Mouse (Mus musculus): ENCODE measurements around the gene Cntfr. TPM values are rescaled to one million over a fixed set of nuclear protein-coding genes. Genes with fewer than 3 reads are reported as not detected.

Gene Cntfr
- total and polyA plus RNA-seq, 3 experiments, result 0.33 to 1.7 TPM; not detected in 1

GRCm38 (mm10) chr4:41609681-41610593 lies 87.0 kb downstream of the Cntfr start:
- Histone ChIP-seq H3K9me3 (replicated peaks) (no peaks in the 10 kb centered on the region), H3K4me3 (ENCODE audit: low read depth, low read length) (no peak overlapping the region), H3K27me3 (ENCODE audit: insufficient read depth, low read length) (peaks cover 6% of the 10 kb centered on the region; the same call in 1 of the 2 replicates), H3K4me1 (ENCODE audit: insufficient read depth, low read depth, low read length) (no peaks in the 10 kb centered on the region), H3K36me3 (replicated peaks) (no peaks in the 10 kb centered on the region)
- no peak for ATAC-seq (ENCODE audit: extremely low read depth, insufficient number of reproducible peaks, low FRiP score, poor library complexity, severe bottlenecking)
- TF ChIP-seq GATA1 (IDR thresholded peaks at IDR 0.05; ENCODE audit: borderline replicate concordance, low read length) (no peak), POLR2AphosphoS5 (IDR thresholded peaks at IDR 0.05; ENCODE audit: insufficient replicate concordance, low read depth, low read length) (no peak), TAL1 (conservative IDR thresholded peaks at IDR 0.05; ENCODE audit: low read depth, low read length) (no peak), GATA2 (IDR thresholded peaks at IDR 0.05; ENCODE audit: borderline replicate concordance, low read depth, low read length) (no peak), CTCF (IDR thresholded peaks at IDR 0.05; ENCODE audit: low read depth, low read length) (no peak)
- DNase-seq (ENCODE audit: low spot score), result no peak

Other genes starting within 250 kb of the Cntfr start
- gene Kif24, start 232.2 kb downstream of the Cntfr start, total RNA-seq (2014; fragmentation: Nextera tagmentation), result 47.8 and 68.0 TPM in 2 replicates
- gene Kif24, start 232.2 kb downstream of the Cntfr start, total RNA-seq (2017), result 16.8 and 21.6 TPM in 2 replicates
- gene Kif24, start 232.2 kb downstream of the Cntfr start, polyA plus RNA-seq (2012), result 5.6 and 7.0 TPM in 2 replicates
- gene Nudt2, start 231.9 kb downstream of the Cntfr start, total RNA-seq (2014; fragmentation: Nextera tagmentation), result 22.5 and 26.6 TPM in 2 replicates
- 62.3 and 72.7 TPM in 2 replicates for gene Nudt2, start 231.9 kb downstream of the Cntfr start, total RNA-seq (2017)
- gene Nudt2, start 231.9 kb downstream of the Cntfr start, polyA plus RNA-seq (2012), result 5.9 and 12.4 TPM in 2 replicates
- 4.3 and 4.4 TPM in 2 replicates for gene AI464131, start 194.0 kb downstream of the Cntfr start, total RNA-seq (2014; fragmentation: Nextera tagmentation)
- gene AI464131, start 194.0 kb downstream of the Cntfr start, total RNA-seq (2017), result 7.0 and 7.3 TPM in 2 replicates
- gene AI464131, start 194.0 kb downstream of the Cntfr start, polyA plus RNA-seq (2012), result 2.2 and 3.1 TPM in 2 replicates
- 7.3 and 10.5 TPM in 2 replicates for gene 1110017D15Rik, start 179.8 kb downstream of the Cntfr start, total RNA-seq (2014; fragmentation: Nextera tagmentation)
- 0.22 and 1.7 TPM in 2 replicates for gene 1110017D15Rik, start 179.8 kb downstream of the Cntfr start, total RNA-seq (2017)
- gene 1110017D15Rik, start 179.8 kb downstream of the Cntfr start, polyA plus RNA-seq (2012), result 0.08 TPM in 1 of 2 replicates, not detected in the other
- gene Fam219a, start 127.6 kb downstream of the Cntfr start, total RNA-seq (2014; fragmentation: Nextera tagmentation), result 2.5 and 2.9 TPM in 2 replicates
- 0.44 and 0.87 TPM in 2 replicates for gene Fam219a, start 127.6 kb downstream of the Cntfr start, total RNA-seq (2017)
- 2.5 and 2.6 TPM in 2 replicates for gene Fam219a, start 127.6 kb downstream of the Cntfr start, polyA plus RNA-seq (2012)
- not detected in 2 replicates for gene Dnaic1, start 127.3 kb downstream of the Cntfr start, total RNA-seq (2014; fragmentation: Nextera tagmentation)
- gene Dnaic1, start 127.3 kb downstream of the Cntfr start, total RNA-seq (2017), result 0.23 TPM in 1 of 2 replicates, not detected in the other
- gene Dnaic1, start 127.3 kb downstream of the Cntfr start, polyA plus RNA-seq (2012), result not detected in 2 replicates
- gene Enho, start 56.8 kb downstream of the Cntfr start, total RNA-seq (2014; fragmentation: Nextera tagmentation), result not detected in 2 replicates
- 0.22 TPM in 1 of 2 replicates, not detected in the other for gene Enho, start 56.8 kb downstream of the Cntfr start, total RNA-seq (2017)
- gene Enho, start 56.8 kb downstream of the Cntfr start, polyA plus RNA-seq (2012), result not detected in 2 replicates
- gene Il11ra1, start 2.9 kb upstream of the Cntfr start, total RNA-seq (2014; fragmentation: Nextera tagmentation), result 3.4 and 4.0 TPM in 2 replicates
- gene Il11ra1, start 2.9 kb upstream of the Cntfr start, total RNA-seq (2017), result 13.1 and 18.5 TPM in 2 replicates
- 4.6 and 6.7 TPM in 2 replicates for gene Il11ra1, start 2.9 kb upstream of the Cntfr start, polyA plus RNA-seq (2012)
- gene Rpp25l, start 16.4 kb upstream of the Cntfr start, total RNA-seq (2014; fragmentation: Nextera tagmentation), result 6.4 and 26.3 TPM in 2 replicates
- gene Rpp25l, start 16.4 kb upstream of the Cntfr start, total RNA-seq (2017), result 31.7 and 36.5 TPM in 2 replicates
- 77.0 and 82.0 TPM in 2 replicates for gene Rpp25l, start 16.4 kb upstream of the Cntfr start, polyA plus RNA-seq (2012)
- gene Dctn3, start 26.1 kb upstream of the Cntfr start, total RNA-seq (2014; fragmentation: Nextera tagmentation), result 95.3 and 110 TPM in 2 replicates
- 133 and 178 TPM in 2 replicates for gene Dctn3, start 26.1 kb upstream of the Cntfr start, total RNA-seq (2017)
- gene Dctn3, start 26.1 kb upstream of the Cntfr start, polyA plus RNA-seq (2012), result 187 and 274 TPM in 2 replicates
- gene Arid3c, start 34.1 kb upstream of the Cntfr start, total RNA-seq (2014; fragmentation: Nextera tagmentation), result not detected in 2 replicates
- gene Arid3c, start 34.1 kb upstream of the Cntfr start, total RNA-seq (2017), result 0.12 TPM in 1 of 2 replicates, not detected in the other
- not detected in 2 replicates for gene Arid3c, start 34.1 kb upstream of the Cntfr start, polyA plus RNA-seq (2012)
- 43.9 and 58.2 TPM in 2 replicates for gene Galt, start 58.1 kb upstream of the Cntfr start, total RNA-seq (2014; fragmentation: Nextera tagmentation)
- gene Galt, start 58.1 kb upstream of the Cntfr start, total RNA-seq (2017), result 34.2 and 37.7 TPM in 2 replicates
- 41.0 and 52.4 TPM in 2 replicates for gene Galt, start 58.1 kb upstream of the Cntfr start, polyA plus RNA-seq (2012)
- 53.4 and 57.8 TPM in 2 replicates for gene Sigmar1, start 59.1 kb upstream of the Cntfr start, total RNA-seq (2014; fragmentation: Nextera tagmentation)
- 36.0 and 39.1 TPM in 2 replicates for gene Sigmar1, start 59.1 kb upstream of the Cntfr start, total RNA-seq (2017)
- 32.8 and 54.3 TPM in 2 replicates for gene Sigmar1, start 59.1 kb upstream of the Cntfr start, polyA plus RNA-seq (2012)
- 2.3 TPM in 1 of 2 replicates, not detected in the other for gene Ccl27a, start 77.2 kb upstream of the Cntfr start, total RNA-seq (2014; fragmentation: Nextera tagmentation)
- gene Ccl27a, start 77.2 kb upstream of the Cntfr start, total RNA-seq (2017), result not detected in 2 replicates
- 1.2 TPM in 1 of 2 replicates, not detected in the other for gene Ccl27a, start 77.2 kb upstream of the Cntfr start, polyA plus RNA-seq (2012)
- not detected in 2 replicates for gene Gm21541, start 206.5 kb upstream of the Cntfr start, total RNA-seq (2014; fragmentation: Nextera tagmentation)
- not detected in 2 replicates for gene Gm21541, start 206.5 kb upstream of the Cntfr start, total RNA-seq (2017)
- gene Gm21541, start 206.5 kb upstream of the Cntfr start, polyA plus RNA-seq (2012), result not detected in 2 replicates
- gene Gm20878, start 244.5 kb upstream of the Cntfr start, total RNA-seq (2014; fragmentation: Nextera tagmentation), result 0.98 TPM in 1 of 2 replicates, not detected in the other
- 0.44 TPM in 1 of 2 replicates, not detected in the other for gene Gm20878, start 244.5 kb upstream of the Cntfr start, total RNA-seq (2017)
- gene Gm20878, start 244.5 kb upstream of the Cntfr start, polyA plus RNA-seq (2012), result 0.43 TPM in 1 of 2 replicates, not detected in the other